Mouse (Mus musculus) limb, embryonic 12.5 days (tissue): ENCODE data around the gene Spry1. TPM values are rescaled to one million over a fixed set of nuclear protein-coding genes. Genes with fewer than 3 reads are reported as not detected.

ENCODE experiments used
- ATAC-seq: fragments of 200-750 bp; cut with Nextera tagmentation; 2 replicates; pipeline ENCODE4 v1.8.0; 2017; ENCODE audit warnings: low read depth, moderate TSS enrichment; ENCODE audit not compliant: insufficient number of reproducible peaks, insufficient read depth, low FRiP score, low TSS enrichment
- H3K27ac ChIP-seq: fragments of 300-500 bp; sonication (generic); 2 replicates; pipeline ENCODE4 v1.5.1; 2016; ENCODE audit warnings: mild to moderate bottlenecking, moderate library complexity
- H3K27me3 ChIP-seq: fragments of 300-500 bp; sonication (generic); 2 replicates; pipeline ENCODE4 v1.6.1; 2016; ENCODE audit warnings: mild to moderate bottlenecking, moderate library complexity
- H3K36me3 ChIP-seq: fragments of 300-500 bp; sonication (generic); 2 replicates; pipeline ENCODE4 v1.6.1; 2016; ENCODE audit warnings: mild to moderate bottlenecking, moderate library complexity
- H3K4me1 ChIP-seq: fragments of 300-500 bp; sonication (generic); replicated peaks from 2 replicates; pipeline ENCODE4 v1.6.1; 2016
- H3K4me2 ChIP-seq: fragments of 300-500 bp; sonication (generic); 2 replicates; pipeline ENCODE4 v1.6.1; 2016; ENCODE audit warnings: mild to moderate bottlenecking, moderate library complexity
- H3K4me3 ChIP-seq: fragments of 300-500 bp; sonication (generic); replicated peaks from 2 replicates; pipeline ENCODE4 v1.5.1; 2016; ENCODE audit warnings: mild to moderate bottlenecking
- H3K9ac ChIP-seq: fragments of 300-500 bp; sonication (generic); replicated peaks from 2 replicates; pipeline ENCODE4 v1.6.1; 2016; ENCODE audit warnings: mild to moderate bottlenecking, moderate library complexity
- H3K9me3 ChIP-seq: fragments of 300-500 bp; sonication (generic); 2 replicates; pipeline ENCODE4 v1.6.1; 2016; ENCODE audit warnings: mild to moderate bottlenecking, moderate library complexity
- WGBS: fragments of 180-500 bp; shearing (Covaris S2); methylation state at CpG from one replicate; pipeline ENCODE4 v1.1.7; 2016; 5-methylcytosine and 5-hydroxymethylcytosine counted together
- polyA plus RNA-seq: library from polyadenylated mRNA; unstranded; fragments of >200 nt; fragmentation: Nextera tagmentation; extraction: Ambion mirVana; gene quantifications from 2 replicates; pipeline ENCODE4 v1.2.1, GENCODE M21; 2016

The Spry1 gene
- polyA plus RNA-seq, 1 experiment from 2014 or later, result 19.3 TPM

GRCm38 (mm10) chr3:37653935-37654729 lies 14.4 kb downstream of the Spry1 start:
- Histone ChIP-seq H3K27ac (peak overlapping the region; percentile 67; the same call in 1 of the 2 replicates), H3K36me3 (0 out of 2 replicates have a peak, but pooled peaks cover 2% of the 10 kb centered on the region), H3K4me1 (peaks cover 42% of the 10 kb centered on the region), H3K9ac (no peak overlapping the region; the same call in 1 of the 2 replicates), H3K4me3 (peak overlapping the region; percentile 29), H3K27me3 (0 out of 2 replicates have a peak, but pooled peaks cover 3% of the 10 kb centered on the region), H3K4me2 (peak overlapping the region; percentile 56), H3K9me3 (no peaks in the 10 kb centered on the region)
- WGBS, result 7% methylated on average over 16 of the region's 16 CpGs
- ATAC-seq, result 0 out of 2 replicates have a peak, but pooled peaks have one; percentile 15

DNA sequence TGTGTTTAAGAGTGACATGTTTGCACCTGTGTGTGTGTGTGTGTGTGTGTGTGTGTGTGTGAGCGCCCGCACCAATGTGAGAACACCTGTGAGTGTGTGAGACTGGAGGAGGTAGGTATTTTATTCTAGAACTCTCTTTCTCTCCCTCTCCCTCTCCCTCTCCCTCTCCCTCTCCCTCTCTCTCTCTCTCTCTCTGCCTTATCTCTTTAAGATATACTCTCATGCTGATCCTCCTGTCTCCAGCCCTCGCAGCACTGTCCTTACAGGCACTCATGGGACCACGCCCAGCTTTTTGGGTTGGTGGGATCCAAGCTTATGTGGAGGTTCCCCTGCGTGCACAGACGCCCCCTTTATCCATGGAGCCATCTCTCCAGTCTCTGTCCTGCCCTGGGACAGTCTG lies 15.0 kb downstream of the Spry1 start:
- Histone ChIP-seq H3K27ac (no peak overlapping the region), H3K4me3 (peak overlapping the region; percentile 29; the same call in 1 of the 2 replicates), H3K27me3 (0 out of 2 replicates have a peak, but pooled peaks cover 3% of the 10 kb centered on the region), H3K36me3 (0 out of 2 replicates have a peak, but pooled peaks cover 2% of the 10 kb centered on the region), H3K4me1 (peaks cover 42% of the 10 kb centered on the region), H3K4me2 (peak overlapping the region; percentile 56), H3K9ac (no peak overlapping the region; the same call in 1 of the 2 replicates), H3K9me3 (no peaks in the 10 kb centered on the region)
- WGBS, result 56% methylated on average over 6 of the region's 6 CpGs
- ATAC-seq, result no peak

GRCm38 (mm10) chr3:37655933-37656633 lies 16.3 kb downstream of the Spry1 start:
- H3K4me3 ChIP-seq, result 0 out of 2 replicates have a peak overlapping the region, but pooled peaks have one; percentile 11
- WGBS, result 25% methylated on average over 20 of the region's 20 CpGs
- no peak for ATAC-seq

GRCm38 (mm10) chr3:37657009-37657408 lies 17.3 kb downstream of the Spry1 start:
- no peak overlapping the region for H3K9ac ChIP-seq
- H3K4me1 ChIP-seq, result peaks cover 42% of the 10 kb centered on the region
- H3K36me3 ChIP-seq, result no peaks in the 10 kb centered on the region
- no peaks in the 10 kb centered on the region for H3K9me3 ChIP-seq
- 0 out of 2 replicates have a peak, but pooled peaks cover 3% of the 10 kb centered on the region for H3K27me3 ChIP-seq
- WGBS, result under 1% methylated on average over 8 of the region's 8 CpGs
- H3K27ac ChIP-seq, result peak overlapping the region; percentile 59; the same call in 1 of the 2 replicates
- peak overlapping the region; percentile 9; the same call in 1 of the 2 replicates for H3K4me3 ChIP-seq
- ATAC-seq, result peak; percentile 48
- H3K4me2 ChIP-seq, result peak overlapping the region; percentile 49

More at GRCm38 (mm10) chr3:37655933-37656633, 16.3 kb downstream of the Spry1 start:
- Histone ChIP-seq H3K9ac (no peak overlapping the region), H3K4me2 (peak overlapping the region; percentile 49), H3K4me1 (peaks cover 42% of the 10 kb centered on the region), H3K9me3 (no peaks in the 10 kb centered on the region), H3K36me3 (0 out of 2 replicates have a peak, but pooled peaks cover under 1% of the 10 kb centered on the region), H3K27me3 (0 out of 2 replicates have a peak, but pooled peaks cover 3% of the 10 kb centered on the region), H3K27ac (no peak overlapping the region)

DNA sequence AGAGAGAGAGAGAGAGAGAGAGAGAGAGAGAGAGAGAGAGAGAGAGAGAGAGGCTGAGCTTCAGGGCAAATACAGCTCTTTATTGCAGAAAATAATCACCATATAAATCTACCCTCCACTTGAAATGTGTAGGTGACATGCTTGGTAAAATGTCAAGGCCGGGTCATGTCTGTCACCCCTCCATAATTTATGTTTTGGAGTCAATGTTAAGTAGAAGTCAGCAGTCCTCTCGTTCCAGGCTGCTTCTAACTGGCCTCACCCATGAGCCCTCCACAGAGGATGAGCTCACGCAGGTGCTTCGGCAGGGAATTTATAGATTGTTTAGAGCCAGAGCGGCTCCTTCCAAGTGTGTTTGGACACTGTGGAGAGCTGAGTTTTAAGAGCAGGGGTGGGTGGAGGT lies 18.4 kb downstream of the Spry1 start:
- Histone ChIP-seq H3K27ac (no peak overlapping the region), H3K4me2 (no peak overlapping the region), H3K36me3 (no peaks in the 10 kb centered on the region), H3K9me3 (no peaks in the 10 kb centered on the region), H3K27me3 (no peaks in the 10 kb centered on the region), H3K4me3 (no peak overlapping the region), H3K9ac (no peak overlapping the region), H3K4me1 (peaks cover 42% of the 10 kb centered on the region)
- WGBS, result 11% methylated on average over 5 of the region's 5 CpGs
- ATAC-seq, result no peak

- no peak for ATAC-seq
- no peaks in the 10 kb centered on the region for H3K27me3 ChIP-seq
These were observed 19.9 kb downstream of the Spry1 start for GRCm38 (mm10) chr3:37659621-37660020.

GRCm38 (mm10) chr3:37666291-37667118 lies 26.8 kb downstream of the Spry1 start:
- Histone ChIP-seq H3K4me1 (peaks cover 15% of the 10 kb centered on the region), H3K27me3 (no peaks in the 10 kb centered on the region), H3K9me3 (peaks cover 22% of the 10 kb centered on the region), H3K36me3 (peaks cover 5% of the 10 kb centered on the region; the same call in 1 of the 2 replicates), H3K4me3 (no peak overlapping the region), H3K27ac (peak overlapping the region; percentile 56; the same call in 1 of the 2 replicates), H3K9ac (no peak overlapping the region), H3K4me2 (no peak overlapping the region)
- ATAC-seq, result peak; percentile 71; the same call in 1 of the 2 replicates
- 18% methylated on average over 9 of the region's 9 CpGs for WGBS

More at GRCm38 (mm10) chr3:37659621-37660020, 19.9 kb downstream of the Spry1 start:
- H3K4me1 ChIP-seq, result peaks cover 30% of the 10 kb centered on the region
- H3K9ac ChIP-seq, result no peak overlapping the region
- WGBS, result 76% methylated on average over 6 of the region's 6 CpGs
- H3K9me3 ChIP-seq, result no peaks in the 10 kb centered on the region
- no peak overlapping the region for H3K4me3 ChIP-seq
- H3K36me3 ChIP-seq, result no peaks in the 10 kb centered on the region
- no peak overlapping the region for H3K4me2 ChIP-seq
- H3K27ac ChIP-seq, result no peak overlapping the region

GRCm38 (mm10) chr3:37667119-37667467 lies 27.3 kb downstream of the Spry1 start:
- H3K9me3 ChIP-seq, result peaks cover 22% of the 10 kb centered on the region
- peaks cover 5% of the 10 kb centered on the region; the same call in 1 of the 2 replicates for H3K36me3 ChIP-seq
- peak overlapping the region; percentile 56; the same call in 1 of the 2 replicates for H3K27ac ChIP-seq
- no peak overlapping the region for H3K4me3 ChIP-seq
- H3K27me3 ChIP-seq, result no peaks in the 10 kb centered on the region
- H3K4me1 ChIP-seq, result peaks cover 17% of the 10 kb centered on the region
- no peak for ATAC-seq
- 26% methylated on average over 2 of the region's 2 CpGs for WGBS
- H3K4me2 ChIP-seq, result no peak overlapping the region
- no peak overlapping the region for H3K9ac ChIP-seq

GRCm38 (mm10) chr3:37667736-37668135 lies 28.0 kb downstream of the Spry1 start:
- H3K27ac ChIP-seq, result no peak overlapping the region
- H3K4me2 ChIP-seq, result no peak overlapping the region
- H3K9ac ChIP-seq, result no peak overlapping the region
- peaks cover 24% of the 10 kb centered on the region for H3K4me1 ChIP-seq
- ATAC-seq, result no peak
- no peak overlapping the region for H3K4me3 ChIP-seq
- H3K27me3 ChIP-seq, result no peaks in the 10 kb centered on the region
- peaks cover 22% of the 10 kb centered on the region for H3K9me3 ChIP-seq
- peaks cover 5% of the 10 kb centered on the region; the same call in 1 of the 2 replicates for H3K36me3 ChIP-seq
- 31% methylated on average over 7 of the region's 7 CpGs for WGBS

DNA sequence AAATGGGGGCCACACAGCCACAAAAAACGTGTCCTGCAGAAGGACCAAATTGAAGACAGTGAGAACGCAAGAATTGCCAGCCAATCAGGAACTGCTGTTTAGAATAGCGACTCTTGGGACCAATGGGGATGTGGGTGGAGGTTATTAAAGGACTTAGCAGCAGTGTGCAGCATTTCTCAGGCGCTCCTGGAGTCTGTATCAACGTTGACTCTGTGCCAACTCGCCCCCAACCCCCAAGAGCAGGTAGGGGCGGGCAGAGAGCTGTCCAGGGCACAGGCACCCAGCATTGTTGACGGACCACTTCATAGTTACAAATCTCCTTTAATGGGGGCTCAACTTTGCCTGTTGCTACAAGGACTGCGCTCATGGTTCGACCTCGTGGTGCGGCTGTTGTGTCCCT lies 28.9 kb downstream of the Spry1 start:
- no peak for ATAC-seq
- no peak overlapping the region for H3K4me2 ChIP-seq
- H3K27me3 ChIP-seq, result no peaks in the 10 kb centered on the region
- H3K4me1 ChIP-seq, result peaks cover 32% of the 10 kb centered on the region
- peaks cover 5% of the 10 kb centered on the region; the same call in 1 of the 2 replicates for H3K36me3 ChIP-seq
- WGBS, result 89% methylated on average over 12 of the region's 12 CpGs
- H3K4me3 ChIP-seq, result no peak overlapping the region
- H3K9me3 ChIP-seq, result peaks cover 22% of the 10 kb centered on the region
- no peak overlapping the region for H3K27ac ChIP-seq
- H3K9ac ChIP-seq, result no peak overlapping the region
